Mouse (Mus musculus) G1E (cell line): Measurements from ENCODE around the gene Ctsl.

Experiments used
- CTCF ChIP-seq: IDR thresholded peaks from 2 replicates; pipeline ENCODE4 v1.5.1; 2012; ENCODE audit warnings: low read depth, low read length, inconsistent platforms, mixed read lengths
- GATA1 ChIP-seq: IDR thresholded peaks from 2 replicates; pipeline ENCODE4 v1.6.1; 2012; ENCODE audit warnings: borderline replicate concordance, low read length, inconsistent platforms, mixed read lengths
- GATA2 ChIP-seq: IDR thresholded peaks from 2 replicates; pipeline ENCODE4 v1.6.1; 2012; ENCODE audit warnings: low read depth, low read length, inconsistent platforms, borderline replicate concordance
- POLR2AphosphoS5 ChIP-seq: IDR thresholded peaks from 2 replicates; pipeline ENCODE4 v1.6.1; 2012; ENCODE audit warnings: low read depth, low read length, inconsistent platforms; ENCODE audit not compliant: insufficient replicate concordance
- TAL1 ChIP-seq: conservative IDR thresholded peaks from 2 replicates; pipeline ENCODE4 v1.6.1; 2012; ENCODE audit warnings: low read depth, low read length, inconsistent platforms, mixed read lengths

DNA sequence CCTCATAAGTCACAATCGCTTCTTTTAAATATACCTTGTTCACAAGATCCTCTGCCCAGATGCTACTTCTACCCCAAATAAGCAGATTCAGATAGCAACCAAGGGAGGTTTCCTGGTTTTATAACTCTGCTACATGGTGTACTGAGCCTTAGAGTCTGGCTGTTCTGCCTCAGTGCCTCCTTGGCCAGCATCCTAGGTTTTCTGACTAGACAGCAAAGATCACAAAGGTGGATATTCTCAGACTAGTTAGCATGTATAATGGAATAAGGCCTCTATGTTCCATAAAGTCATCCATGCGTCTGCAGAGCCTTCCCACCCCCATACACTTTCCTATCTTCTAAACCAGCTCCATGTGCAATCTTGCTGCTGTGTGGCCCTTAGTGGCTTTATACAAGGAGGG lies 9.6 kb upstream of the Ctsl start:
- TF ChIP-seq GATA1 (no peak), CTCF (no peak), TAL1 (no peak), POLR2AphosphoS5 (no peak), GATA2 (no peak)
